Mouse (Mus musculus) liver, adult 2 months (tissue): ENCODE data around the gene Aatk.

Experiments
- CTCF ChIP-seq: fragments of 200-500 bp; IDR thresholded peaks from 2 replicates; pipeline ENCODE4 v1.5.1; 2011; ENCODE audit warnings: low read depth, low read length, control low read depth
- POLR2A ChIP-seq: fragments of 200-500 bp; IDR thresholded peaks from 2 replicates; pipeline ENCODE4 v1.6.1; 2011; ENCODE audit warnings: low read length, control low read depth; ENCODE audit not compliant: insufficient read depth; ENCODE audit errors: extremely low read depth

DNA sequence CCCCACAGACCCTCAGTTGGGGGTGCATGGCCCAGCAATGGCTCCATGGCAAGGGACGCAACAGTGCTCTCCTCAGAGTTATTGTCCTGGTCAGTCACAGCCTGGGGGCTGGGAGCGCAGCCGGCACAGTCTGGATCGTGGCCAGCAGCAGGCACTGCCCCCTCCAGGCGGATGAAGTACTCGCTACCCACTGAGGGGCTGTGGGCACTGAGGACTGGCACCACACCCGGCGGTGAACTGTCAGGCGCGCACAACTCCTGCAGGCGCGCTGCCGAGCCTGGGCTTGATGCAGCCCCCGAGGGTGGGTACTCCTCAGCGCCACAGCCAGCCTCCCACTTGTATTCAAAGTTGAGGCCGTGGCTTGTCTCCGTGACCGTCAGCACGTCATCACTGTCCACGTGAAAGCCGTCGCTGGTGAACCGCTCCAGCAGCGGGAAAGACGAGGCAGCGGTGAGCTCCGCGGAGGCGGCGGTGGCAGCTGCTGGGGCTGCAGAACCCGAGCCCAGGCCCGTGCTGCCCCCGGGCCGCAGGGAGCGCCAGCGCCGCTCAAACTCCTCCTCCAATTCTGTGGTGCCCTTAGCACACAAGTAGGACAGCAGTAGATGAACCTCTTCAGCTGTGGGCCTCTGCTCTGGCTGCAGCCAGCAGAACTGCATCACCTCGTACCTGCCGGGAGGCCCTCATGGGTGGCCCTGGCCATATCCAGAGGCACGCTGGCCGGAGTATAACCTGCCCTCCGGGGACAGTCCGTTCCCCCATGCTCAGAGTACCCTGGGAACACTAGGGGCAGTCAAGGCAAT is 35.0 kb downstream of the Aatk start:
- TF ChIP-seq POLR2A (no peak), CTCF (peak; percentile 19; the same call in 1 of the 2 replicates)
